Mouse (Mus musculus): ENCODE measurements around the gene Hs3st4. TPM values are rescaled to one million over a fixed set of nuclear protein-coding genes. Genes with fewer than 3 reads are reported as not detected.

The Hs3st4 gene
- polyA plus RNA-seq, 1 experiment from 2014 or later, result 0.56 TPM

GRCm38 (mm10) chr7:124359836-124360235, 377.2 kb downstream of the Hs3st4 start:
- H3K9me3 ChIP-seq, result no peaks in the 10 kb centered on the region
- H3K36me3 ChIP-seq, result no peaks in the 10 kb centered on the region
- no peak for ATAC-seq (ENCODE audit: low FRiP score, low read depth)
- no peaks in the 10 kb centered on the region for H3K27me3 ChIP-seq
- no peak overlapping the region for H3K9ac ChIP-seq
- H3K4me1 ChIP-seq, result 0 out of 2 replicates have a peak, but pooled peaks cover 5% of the 10 kb centered on the region
- no peak overlapping the region for H3K4me3 ChIP-seq
- no peak overlapping the region for H3K4me2 ChIP-seq (replicated peaks)
- no peak overlapping the region for H3K27ac ChIP-seq
- 53% methylated on average over 4 of the region's 4 CpGs for WGBS

- H3K36me3 ChIP-seq, result no peaks in the 10 kb centered on the region
- H3K4me1 ChIP-seq, result peaks cover 9% of the 10 kb centered on the region
- no peaks in the 10 kb centered on the region for H3K9me3 ChIP-seq
- H3K27me3 ChIP-seq, result no peaks in the 10 kb centered on the region
- H3K9ac ChIP-seq, result no peak overlapping the region
- WGBS, result 31% methylated on average over 1 of the region's 1 CpGs
- no peak overlapping the region for H3K4me2 ChIP-seq (replicated peaks)
- ATAC-seq (ENCODE audit: low FRiP score, low read depth), result no peak
- no peak overlapping the region for H3K27ac ChIP-seq
- no peak overlapping the region for H3K4me3 ChIP-seq
Measured at GRCm38 (mm10) chr7:124372297-124372696, 389.6 kb downstream of the Hs3st4 start.

GRCm38 (mm10) chr7:124372697-124373096, 390.0 kb downstream of the Hs3st4 start:
- Histone ChIP-seq H3K9me3 (no peaks in the 10 kb centered on the region), H3K36me3 (no peaks in the 10 kb centered on the region), H3K27me3 (no peaks in the 10 kb centered on the region), H3K27ac (no peak overlapping the region), H3K4me1 (peaks cover 9% of the 10 kb centered on the region), H3K4me2 (replicated peaks) (no peak overlapping the region), H3K4me3 (no peak overlapping the region), H3K9ac (no peak overlapping the region)
- 87% methylated on average over 2 of the region's 2 CpGs for WGBS
- no peak for ATAC-seq (ENCODE audit: low FRiP score, low read depth)

- Histone ChIP-seq H3K9ac (no peak overlapping the region), H3K9me3 (no peaks in the 10 kb centered on the region), H3K4me3 (no peak overlapping the region), H3K4me2 (replicated peaks) (no peak overlapping the region), H3K27me3 (no peaks in the 10 kb centered on the region), H3K27ac (no peak overlapping the region), H3K36me3 (no peaks in the 10 kb centered on the region), H3K4me1 (no peaks in the 10 kb centered on the region)
- ATAC-seq (ENCODE audit: low FRiP score, low read depth), result no peak
- 40% methylated on average over 4 of the region's 4 CpGs for WGBS
Measured at GRCm38 (mm10) chr7:124383489-124383888, 400.8 kb downstream of the Hs3st4 start.

GRCm38 (mm10) chr7:124399184-124399583, 416.5 kb downstream of the Hs3st4 start:
- no peak overlapping the region for H3K27ac ChIP-seq
- H3K4me3 ChIP-seq, result no peak overlapping the region
- H3K4me1 ChIP-seq, result no peaks in the 10 kb centered on the region
- no peaks in the 10 kb centered on the region for H3K36me3 ChIP-seq
- ATAC-seq (ENCODE audit: low FRiP score, low read depth), result no peak
- H3K9me3 ChIP-seq, result no peaks in the 10 kb centered on the region
- H3K4me2 ChIP-seq (replicated peaks), result no peak overlapping the region
- no peaks in the 10 kb centered on the region for H3K27me3 ChIP-seq
- H3K9ac ChIP-seq, result no peak overlapping the region

- Histone ChIP-seq H3K9ac (no peak overlapping the region), H3K4me1 (no peaks in the 10 kb centered on the region), H3K27me3 (no peaks in the 10 kb centered on the region), H3K4me2 (replicated peaks) (no peak overlapping the region), H3K27ac (no peak overlapping the region), H3K4me3 (no peak overlapping the region), H3K9me3 (no peaks in the 10 kb centered on the region), H3K36me3 (no peaks in the 10 kb centered on the region)
- ATAC-seq (ENCODE audit: low FRiP score, low read depth), result no peak
Measured at GRCm38 (mm10) chr7:124426951-124427350, 444.3 kb downstream of the Hs3st4 start.

Data from limb, embryonic 13.5 days (tissue).